Mouse (Mus musculus) inflammation-experienced regulatory T-cells, adult 6 months (primary cell): ENCODE results near the gene Angel2. TPM values are rescaled to one million over a fixed set of nuclear protein-coding genes. Genes with fewer than 3 reads are reported as not detected.
"Not testable (repeated sequence)": the region's sequence is repeated elsewhere in the genome, so short reads cannot be mapped to it uniquely, and the experiment has no call there.

Source experiments
- ATAC-seq: one replicate; pipeline ENCODE4 v1.8.0; 2017
- polyA plus RNA-seq, 3 experiments: library from polyadenylated mRNA; unstranded; fragments of 100-300 nt; shearing (Covaris generic); gene quantifications; one replicate each; pipeline ENCODE4 v1.2.1; 2017

Angel2 gene
- 10 to 100 TPM; 49.9 to 55.6 (median 50.2) TPM for polyA plus RNA-seq

DNA sequence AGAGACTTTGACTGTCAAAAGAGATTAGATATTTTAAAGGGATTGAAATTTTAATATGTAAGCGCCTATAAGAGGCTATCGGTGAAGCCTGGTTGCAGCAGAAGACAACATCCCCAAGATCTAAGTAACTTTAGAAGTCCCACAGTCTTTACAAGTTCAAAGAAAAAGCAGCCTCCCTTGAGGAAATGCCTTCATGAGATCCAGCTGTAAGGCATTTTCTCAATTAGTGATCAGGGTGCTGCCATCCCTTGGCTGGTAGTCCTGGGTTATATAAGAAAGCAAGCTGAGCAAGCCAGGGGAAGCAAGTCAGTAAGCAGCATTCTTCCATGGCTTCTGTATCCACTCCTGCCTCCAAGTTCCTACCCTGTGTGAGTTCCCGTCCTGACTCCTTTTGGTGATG, at the start of gene Angel2:
Gene Angel2, plus strand, starts transcription at position 301 of the 400 bp plus-strand sequence.
- ATAC-seq = not testable (repeated sequence)

- ATAC-seq = no peak
These were observed 49.2 kb upstream of the Angel2 start for GRCm38 (mm10) chr1:190875751-190876150.

- ATAC-seq = no peak
These were observed 44.3 kb upstream of the Angel2 start for GRCm38 (mm10) chr1:190880638-190881037.

- peak; percentile 70 for ATAC-seq
These were observed 43.5 kb upstream of the Angel2 start for GRCm38 (mm10) chr1:190881422-190881821.

DNA sequence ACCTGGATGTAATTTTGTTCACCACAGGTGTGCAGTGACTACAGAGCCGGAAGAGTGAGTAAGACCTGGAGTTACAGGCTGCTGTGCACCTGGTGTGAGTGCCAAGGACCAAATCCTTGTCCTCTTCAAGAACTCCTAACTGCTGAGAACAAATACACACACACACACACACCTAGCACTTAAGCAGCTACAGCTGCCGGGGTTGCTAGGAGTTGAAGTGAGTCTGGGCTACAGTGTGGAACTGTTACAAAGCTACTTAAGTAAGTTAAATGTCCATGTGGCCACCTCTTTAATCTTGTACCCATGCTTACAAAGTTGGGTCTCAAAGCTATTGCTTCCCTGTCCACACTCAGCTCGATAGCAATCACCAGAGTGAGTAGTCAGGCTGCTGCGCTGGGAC, 38.9 kb upstream of the Angel2 start:
- no peak for ATAC-seq

GRCm38 (mm10) chr1:190888031-190888430, 36.9 kb upstream of the Angel2 start:
- ATAC-seq = no peak

GRCm38 (mm10) chr1:190888646-190889045, 36.3 kb upstream of the Angel2 start:
- ATAC-seq = no peak

- ATAC-seq = no peak
These were observed 31.2 kb upstream of the Angel2 start for GRCm38 (mm10) chr1:190893559-190894167.

- no peak for ATAC-seq
These were observed 26.7 kb upstream of the Angel2 start for GRCm38 (mm10) chr1:190898186-190898585.

GRCm38 (mm10) chr1:190898899-190899575, 25.9 kb upstream of the Angel2 start:
- no peak for ATAC-seq

DNA sequence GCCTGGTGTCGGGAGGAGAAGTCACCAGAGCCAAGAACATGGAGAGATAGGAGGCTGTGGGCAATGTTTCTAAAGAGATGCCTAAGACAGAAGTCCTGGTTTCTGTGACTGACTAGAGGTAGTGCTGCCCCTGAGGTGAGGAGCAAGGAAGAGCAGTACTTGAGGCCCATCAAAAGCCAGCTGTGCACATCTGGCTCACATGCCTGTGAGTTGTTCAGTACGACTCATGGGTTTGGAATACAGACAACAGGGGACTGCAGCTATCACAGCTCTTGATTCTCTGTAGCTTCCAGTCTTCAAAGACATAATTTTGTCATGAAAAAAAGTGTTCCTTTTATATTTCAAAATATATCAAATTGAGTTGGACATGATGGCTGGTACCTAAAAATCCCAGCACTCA, 23.8 kb upstream of the Angel2 start:
- ATAC-seq = no peak

GRCm38 (mm10) chr1:190904136-190904535, 20.8 kb upstream of the Angel2 start:
- no peak for ATAC-seq

DNA sequence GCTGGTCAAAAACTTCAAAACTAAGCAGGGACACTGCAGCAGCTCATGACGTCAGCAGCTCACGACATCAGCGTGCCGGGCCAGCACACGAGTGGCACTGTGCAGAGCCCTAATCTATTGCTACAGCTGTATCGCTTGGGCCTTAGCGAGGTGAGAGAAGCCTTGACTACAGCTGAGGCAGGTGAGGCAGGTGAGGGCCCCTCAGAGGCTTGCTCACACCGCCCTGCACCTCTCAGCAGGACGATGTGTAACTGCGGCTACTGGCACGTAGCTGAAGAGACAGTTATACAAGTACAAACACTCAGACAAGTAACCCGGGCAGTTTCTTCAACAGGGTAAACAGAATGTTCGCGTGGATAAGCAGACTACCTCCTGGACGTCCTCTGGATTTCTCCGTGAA, 20.2 kb upstream of the Angel2 start:
- no peak for ATAC-seq

DNA sequence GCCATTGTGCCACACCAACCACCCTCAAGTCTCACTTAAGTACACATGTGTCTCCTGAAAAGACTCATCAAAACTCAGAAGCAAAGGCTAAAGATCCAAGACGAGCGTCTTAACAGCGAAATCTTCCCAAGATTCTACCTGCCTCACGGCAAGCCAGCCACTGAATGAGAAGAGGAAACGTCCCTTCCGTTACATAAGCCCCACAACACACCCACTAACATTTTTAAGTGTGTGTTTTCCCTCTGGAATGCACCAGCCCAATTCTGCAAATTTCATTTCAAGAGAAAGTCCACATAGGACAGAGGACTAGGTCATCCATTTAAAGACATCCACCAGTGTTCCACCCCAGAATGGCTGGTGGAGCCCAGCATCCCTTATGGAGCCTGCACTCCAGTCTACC, 14.1 kb upstream of the Angel2 start:
- ATAC-seq = no peak

DNA sequence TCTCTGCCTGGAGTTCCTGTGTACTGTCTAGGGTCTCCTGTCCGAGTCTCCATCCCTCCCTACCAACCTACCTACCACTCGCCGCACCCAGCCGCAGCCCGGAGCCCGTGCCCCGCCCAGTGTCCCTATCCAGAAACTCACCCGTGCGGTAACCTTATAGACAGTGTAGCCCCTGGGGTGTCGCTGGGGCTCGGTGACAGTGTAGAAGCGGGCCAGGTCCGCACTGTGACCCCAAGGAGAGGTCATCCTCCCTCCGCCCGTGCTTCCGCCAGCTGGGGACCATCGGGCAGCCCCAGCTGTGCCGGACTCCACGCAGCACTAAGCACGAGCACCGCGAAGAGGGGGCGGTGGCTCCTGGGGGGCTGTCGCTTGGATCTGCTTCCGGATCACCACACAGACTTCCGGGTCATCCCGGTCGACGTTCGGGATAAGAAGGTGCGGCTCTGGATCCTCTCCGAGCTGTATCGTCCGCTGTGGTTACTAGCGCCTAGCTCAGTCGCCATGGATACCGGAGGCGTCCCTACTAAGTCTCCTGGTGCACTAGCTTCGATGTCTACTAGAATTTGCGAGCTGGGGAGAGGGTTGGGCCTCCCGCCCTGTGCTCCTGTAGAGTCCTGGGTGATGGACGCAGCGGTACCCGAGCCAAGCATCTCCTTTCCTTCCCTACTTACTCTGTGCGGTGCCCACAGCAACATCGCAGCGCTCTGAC, 13.3 kb upstream of the Angel2 start, which contains the start of gene Rps6kc1:
Gene Rps6kc1, minus strand, starts transcription at position 356 of the 709 bp plus-strand sequence.
- peak; percentile 82 for ATAC-seq

- ATAC-seq = no peak
These were observed 12.3 kb upstream of the Angel2 start for GRCm38 (mm10) chr1:190912623-190913022.

- no peak for ATAC-seq
These were observed 6.0 kb upstream of the Angel2 start for GRCm38 (mm10) chr1:190918938-190919337.

- no peak for ATAC-seq
These were observed 5.0 kb upstream of the Angel2 start for GRCm38 (mm10) chr1:190919725-190920469.

DNA sequence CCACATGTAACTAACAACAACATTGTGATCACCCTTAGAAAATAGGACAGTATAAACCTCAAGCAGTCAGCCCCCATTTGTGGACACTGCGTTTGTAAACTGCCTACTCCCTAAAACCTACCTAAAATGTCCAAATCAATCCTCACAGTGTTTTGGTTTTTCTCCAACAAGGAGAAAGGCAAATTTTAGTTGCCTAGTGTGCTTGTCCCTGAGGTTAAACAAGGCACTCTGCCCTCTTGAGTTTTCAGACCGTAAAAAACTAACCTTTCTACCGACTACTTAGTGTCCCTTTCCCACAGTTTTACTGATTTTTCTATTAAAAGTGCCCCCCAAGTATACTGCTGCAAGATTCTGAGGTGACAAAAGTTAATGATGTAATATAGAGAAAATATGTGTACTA, 2.4 kb downstream of the Angel2 start:
- no peak for ATAC-seq

- ATAC-seq = no peak
These were observed 2.9 kb downstream of the Angel2 start for GRCm38 (mm10) chr1:190927751-190928369.

DNA sequence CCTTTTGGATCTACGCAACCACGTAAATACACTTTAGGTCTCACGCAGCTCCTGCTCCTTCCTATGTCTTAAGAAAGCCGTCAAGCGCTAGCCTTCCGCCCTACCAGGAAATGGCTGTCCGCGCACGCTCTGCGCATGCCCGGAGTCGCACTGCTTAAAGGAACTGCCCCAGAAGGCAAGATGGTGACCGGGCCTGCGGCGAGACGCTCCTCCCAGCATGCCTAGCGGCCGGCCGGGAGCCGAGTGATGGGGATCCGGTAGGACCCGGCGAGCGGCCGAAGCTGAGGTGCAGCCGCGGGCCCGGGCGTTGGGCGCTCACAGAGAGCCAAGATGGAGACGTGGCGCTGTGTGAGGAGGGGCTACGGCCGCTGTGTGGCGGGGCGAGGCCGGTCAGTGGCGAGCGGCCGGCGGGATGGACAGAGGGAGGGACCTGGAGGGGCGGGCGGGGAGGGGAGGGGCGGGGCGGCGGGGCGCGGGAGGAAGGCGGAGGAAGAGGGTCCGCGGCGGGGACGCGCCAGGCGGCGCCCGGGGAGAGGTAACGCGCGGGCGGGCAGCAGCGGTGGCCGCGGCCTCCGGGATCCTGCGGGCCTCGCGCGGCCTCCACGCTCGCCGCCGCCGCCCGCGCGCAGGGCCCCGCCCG, 3.6 kb downstream of the Angel2 start:
- peak; percentile 94 for ATAC-seq
